Mouse (Mus musculus) E14TG2a.4 (cell line): Measurements from ENCODE around the gene Zfp872.

Source experiments
- CTCF ChIP-seq: conservative IDR thresholded peaks from 2 replicates; pipeline ENCODE4 v1.5.1; 2014; ENCODE audit warnings: low read length
- NANOG ChIP-seq: IDR thresholded peaks from 2 replicates; pipeline ENCODE4 v1.6.1; 2014; ENCODE audit warnings: borderline replicate concordance, low read length, mixed read lengths
- POU5F1 ChIP-seq: IDR thresholded peaks from 2 replicates; pipeline ENCODE4 v1.6.1; 2014; ENCODE audit warnings: low read length, borderline replicate concordance

GRCm38 (mm10) chr9:22188025-22188611 is at the start of gene Zfp872:
- TF ChIP-seq CTCF = no peak
- no peak for TF ChIP-seq NANOG
- no peak for TF ChIP-seq POU5F1
